Mouse (Mus musculus) heart, postnatal 0 days (tissue): ENCODE measurements around the gene Tmem218.
A peak's percentile ranks its signal among the peaks of the same experiment; 100 is the strongest.

Experiments used
- CTCF ChIP-seq: IDR thresholded peaks from 2 replicates; pipeline ENCODE4 v1.5.1; 2016; ENCODE audit warnings: antibody characterized with exemption, control low read depth, low read depth
- EP300 ChIP-seq: IDR thresholded peaks from 2 replicates; pipeline ENCODE4 v1.6.1; 2016; ENCODE audit warnings: antibody characterized with exemption, low read depth

- peak; percentile 80 for TF ChIP-seq CTCF
- no peak for TF ChIP-seq EP300
These were observed 47.8 kb downstream of the Tmem218 start for GRCm38 (mm10) chr9:37255889-37256225.
